Mouse (Mus musculus) heart, postnatal 25 days (tissue): ENCODE measurements around the gene Fam168b. TPM values are rescaled to one million over a fixed set of nuclear protein-coding genes. Genes with fewer than 3 reads are reported as not detected.

Experiments used
- DNase-seq: peaks from one replicate; pipeline ENCODE4 v3.0.0; 2022; ENCODE audit warnings: low spot score
- intact Hi-C: fragments of 180-260 bp; cut with DNase I; formaldehyde crosslinking; loops from one replicate; pipeline ENCODE4 v1.15.1; 2025
- total RNA-seq, 2 experiments: library from RNA; stranded (reverse); gene quantifications; 2 replicates each; pipeline ENCODE4 v1.2.3; 2021

Gene Fam168b
- total RNA-seq, 2 experiments from 2014 or later, result 43.0 to 45.3 TPM

DNA sequence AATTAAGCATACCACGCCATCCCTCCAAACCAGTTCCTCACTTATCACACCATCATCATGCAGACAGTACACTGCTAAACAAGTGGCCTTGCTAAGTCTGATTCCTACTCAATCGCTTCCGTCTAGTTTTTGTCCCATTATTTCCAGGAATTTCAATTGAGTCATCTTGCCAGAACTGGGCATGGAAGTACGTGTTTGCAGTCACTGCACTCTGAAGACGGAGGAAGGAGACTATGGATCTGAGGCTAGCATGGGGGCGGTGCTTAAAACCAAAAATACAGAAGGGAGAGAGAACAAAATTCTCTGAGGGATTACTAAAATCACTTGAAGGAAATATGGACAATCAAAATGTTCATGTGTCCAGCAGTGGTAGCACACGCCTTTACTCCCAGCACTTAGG lies 20.1 kb downstream of the Fam168b start:
- intact Hi-C loops, result loop anchor here (5.0 kb wide), 1 partner anchor 45 kb away; no protein-coding TSS in a partner anchor
- DNase-seq, result no peak

DNA sequence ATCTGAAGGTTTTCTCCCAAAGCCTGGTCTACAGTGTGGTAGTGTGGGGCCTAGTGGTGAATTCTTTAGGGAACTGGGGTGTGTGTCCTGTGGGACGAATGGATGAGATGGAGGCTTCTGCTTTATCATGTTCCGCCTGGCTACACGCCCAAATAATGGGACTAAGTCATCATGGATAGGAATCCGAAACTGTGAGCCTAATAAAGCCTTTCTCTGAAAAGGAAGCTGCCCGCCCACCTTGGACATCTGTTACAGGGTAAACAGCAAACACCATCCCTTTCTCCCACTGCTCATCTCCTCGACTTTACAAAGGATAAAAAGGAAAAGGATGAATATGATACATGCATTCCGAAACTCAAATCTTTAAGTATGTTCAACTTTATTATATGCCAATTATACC lies 20.9 kb downstream of the Fam168b start:
- DNase-seq, result no peak
- intact Hi-C loops, result loop anchor here (5.0 kb wide), 1 partner anchor 45 kb away; no protein-coding TSS in a partner anchor

DNA sequence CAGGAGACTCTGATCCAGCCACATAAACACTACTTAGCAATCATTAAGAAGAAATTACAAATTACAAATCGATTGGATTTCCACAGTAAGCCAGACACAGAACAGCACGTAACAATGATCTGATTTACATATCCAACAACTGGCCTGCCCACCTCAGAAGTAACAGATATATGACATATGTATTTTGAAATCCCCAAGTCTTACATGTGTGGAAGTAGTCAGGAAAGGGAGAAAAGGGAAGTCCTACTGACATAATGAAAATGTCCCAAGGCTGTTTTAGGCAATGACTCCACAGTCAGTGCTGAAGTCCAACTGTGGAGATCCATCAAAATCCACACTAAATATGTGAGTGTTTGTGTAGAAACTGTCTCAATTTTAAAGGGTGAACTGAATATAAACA lies 21.5 kb downstream of the Fam168b start:
- intact Hi-C loops, result loop anchor here (5.0 kb wide), 1 partner anchor 46 kb away; no protein-coding TSS in a partner anchor
- DNase-seq, result no peak

- no peak for DNase-seq
- intact Hi-C loops, result no loop called here
Measured at GRCm38 (mm10) chr1:34819225-34819910, 23.5 kb downstream of the Fam168b start.

- no peak for DNase-seq
- intact Hi-C loops, result no loop called here
Measured at GRCm38 (mm10) chr1:34815843-34816242, 27.0 kb downstream of the Fam168b start.

DNA sequence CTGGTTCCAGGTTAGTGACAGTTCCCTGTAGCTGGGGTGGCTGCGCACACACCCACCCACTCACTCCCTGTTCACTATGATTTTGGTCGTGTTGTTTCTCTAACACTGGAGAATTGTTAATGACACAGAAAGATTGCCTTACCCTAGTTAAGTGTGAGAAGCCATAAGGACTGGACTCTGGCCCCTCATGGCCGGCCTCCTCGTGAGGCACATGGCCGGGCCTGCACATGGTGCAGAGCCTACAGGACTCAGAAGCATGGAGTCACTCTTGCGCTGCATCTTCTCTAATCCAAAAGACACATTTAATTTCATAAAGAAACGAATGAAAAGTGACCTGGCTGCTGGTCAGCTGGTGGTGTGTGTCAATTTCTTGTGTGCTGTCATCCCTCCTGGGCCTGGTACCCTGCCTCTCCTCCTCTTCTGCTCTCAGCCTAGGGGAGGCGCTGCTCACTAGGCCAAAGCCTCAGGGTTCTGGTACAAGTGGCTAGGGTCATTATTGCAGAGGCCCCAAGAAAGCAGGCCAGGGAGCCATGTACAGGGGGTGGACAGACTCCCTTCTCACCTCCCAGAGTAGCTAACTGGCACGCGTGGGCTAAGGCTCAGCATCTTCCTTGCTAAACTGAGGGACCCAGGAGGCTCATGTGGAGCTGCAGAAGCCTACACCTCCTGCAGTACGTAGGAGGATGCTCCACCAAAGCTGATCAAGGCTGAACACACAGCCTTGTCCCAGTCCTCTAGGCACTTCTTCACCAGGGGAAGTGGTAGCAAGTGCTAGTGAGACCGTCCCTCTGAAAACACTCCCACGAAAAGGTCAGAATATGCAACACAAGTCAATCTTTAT lies 30.2 kb downstream of the Fam168b start:
- DNase-seq, result no peak
- intact Hi-C loops, result no loop called here

- intact Hi-C loops, result no loop called here
- DNase-seq, result no peak
Measured at GRCm38 (mm10) chr1:34811581-34811980, 31.3 kb downstream of the Fam168b start.

- DNase-seq, result no peak
- intact Hi-C loops, result no loop called here
Measured at GRCm38 (mm10) chr1:34811035-34811434, 31.8 kb downstream of the Fam168b start.

GRCm38 (mm10) chr1:34810293-34810692 lies 32.6 kb downstream of the Fam168b start:
- intact Hi-C loops, result no loop called here

GRCm38 (mm10) chr1:34808445-34808844 lies 34.4 kb downstream of the Fam168b start:
- no peak for DNase-seq
- intact Hi-C loops, result no loop called here

More at GRCm38 (mm10) chr1:34810293-34810692, 32.6 kb downstream of the Fam168b start:
- no peak for DNase-seq

- DNase-seq, result no peak
- intact Hi-C loops, result no loop called here
Measured at GRCm38 (mm10) chr1:34805931-34806520, 36.8 kb downstream of the Fam168b start.

GRCm38 (mm10) chr1:34804863-34805262 lies 38.0 kb downstream of the Fam168b start:
- no peak for DNase-seq
- intact Hi-C loops, result loop anchor here (5.0 kb wide), 1 partner anchor 62 kb away; no protein-coding TSS in a partner anchor

DNA sequence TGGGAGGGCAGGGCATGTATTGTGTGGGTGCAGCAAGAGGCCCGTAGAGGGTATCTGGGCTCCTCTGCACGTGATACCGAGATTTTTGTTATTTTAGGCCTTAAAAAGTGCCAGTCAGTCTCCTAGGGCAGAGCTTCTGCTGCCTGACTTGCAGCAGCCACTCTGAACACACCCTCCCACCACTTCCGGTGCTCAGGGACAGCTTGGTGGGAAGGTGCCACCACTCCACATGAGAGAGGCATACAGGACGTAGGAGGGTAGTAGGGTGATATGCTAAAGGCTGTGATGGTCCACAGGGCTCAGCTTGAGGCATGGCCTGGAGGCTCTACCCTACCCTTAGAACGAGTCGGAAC lies 40.6 kb downstream of the Fam168b start:
- no peak for DNase-seq
- intact Hi-C loops, result loop anchor here (5.0 kb wide), 1 partner anchor 65 kb away; no protein-coding TSS in a partner anchor

DNA sequence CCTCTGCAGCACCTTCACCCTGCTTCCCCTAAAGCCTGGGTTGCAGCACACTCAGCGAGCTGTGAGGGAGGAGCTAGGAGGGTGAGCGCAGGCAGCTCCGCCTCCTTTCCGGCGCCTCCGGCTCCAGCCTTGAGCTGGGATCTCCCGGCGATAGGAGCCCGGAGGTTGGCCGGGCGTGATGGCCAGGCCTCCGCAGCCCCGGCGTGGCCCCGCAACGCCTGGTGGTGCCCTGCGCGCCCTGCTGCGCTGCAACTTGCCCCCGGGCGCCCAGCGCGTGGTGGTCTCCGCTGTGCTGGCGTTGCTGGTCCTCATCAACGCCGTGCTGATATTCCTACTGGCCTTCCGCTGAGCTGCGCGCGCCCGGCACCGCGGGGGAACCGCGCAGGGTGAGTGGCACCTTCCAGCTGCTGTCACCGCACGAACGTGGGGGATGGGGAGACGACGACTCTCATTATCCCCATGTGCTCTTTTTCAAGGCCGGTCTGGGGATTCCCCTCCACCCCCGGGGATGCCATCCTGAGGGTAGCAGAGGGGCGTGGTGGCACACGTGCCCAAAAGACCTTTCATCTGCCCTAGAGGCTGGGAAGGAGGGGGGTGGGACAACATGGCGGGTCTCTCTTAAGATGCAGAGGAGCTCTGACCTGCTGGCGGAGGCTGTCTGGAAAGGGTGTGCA lies 41.1 kb downstream of the Fam168b start:
- DNase-seq, result peak; percentile 25
- intact Hi-C loops, result loop anchor here (5.0 kb wide), 1 partner anchor 66 kb away; no protein-coding TSS in a partner anchor

GRCm38 (mm10) chr1:34799140-34799539 lies 43.7 kb downstream of the Fam168b start:
- DNase-seq, result no peak
- intact Hi-C loops, result no loop called here

DNA sequence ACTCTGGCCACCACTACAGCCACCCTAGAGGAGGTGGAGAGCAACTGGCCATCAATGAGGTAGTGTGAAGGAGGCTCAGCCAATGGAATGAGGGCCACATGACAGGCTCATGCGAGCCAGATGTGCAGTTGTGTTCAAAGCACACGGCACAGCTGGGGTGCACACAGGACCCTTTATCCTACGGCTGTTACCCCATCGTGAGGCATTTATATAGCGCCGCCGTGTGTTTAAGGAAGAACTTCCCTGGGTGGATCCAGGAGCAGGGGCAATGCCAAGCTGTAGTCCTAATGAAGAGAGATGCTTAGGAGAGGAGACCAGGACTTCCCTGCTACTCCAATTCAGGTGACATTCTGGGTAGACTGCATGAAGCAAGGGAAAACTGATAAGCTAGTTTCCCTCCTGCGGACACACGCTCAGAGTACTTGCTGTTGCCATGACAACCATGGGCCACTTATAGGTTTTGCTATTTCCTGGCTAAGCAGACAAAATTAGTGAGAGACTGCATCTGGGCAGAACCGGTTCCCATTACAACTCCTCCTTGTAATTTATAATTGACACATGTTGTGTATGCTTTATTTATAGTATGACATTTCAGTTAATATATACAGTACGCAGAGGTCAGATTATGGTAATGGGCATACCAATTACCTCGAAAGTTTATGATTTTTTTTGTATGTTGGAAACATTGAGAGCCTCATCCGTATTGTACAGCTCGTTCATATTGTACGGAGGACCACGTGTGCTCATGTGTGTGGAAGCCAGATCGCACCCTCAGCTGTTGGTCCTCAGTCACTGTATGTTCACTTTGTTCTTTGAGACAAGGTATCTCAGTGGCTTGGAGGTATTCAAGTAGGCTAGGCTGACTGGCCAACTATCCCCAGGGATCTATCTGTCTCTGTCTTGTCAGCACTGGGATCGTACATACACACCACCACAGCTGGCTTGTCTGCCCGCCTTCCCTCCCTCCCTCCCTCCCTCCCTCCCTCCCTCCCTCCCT lies 49.3 kb downstream of the Fam168b start:
- intact Hi-C loops, result no loop called here
- no peak for DNase-seq

DNA sequence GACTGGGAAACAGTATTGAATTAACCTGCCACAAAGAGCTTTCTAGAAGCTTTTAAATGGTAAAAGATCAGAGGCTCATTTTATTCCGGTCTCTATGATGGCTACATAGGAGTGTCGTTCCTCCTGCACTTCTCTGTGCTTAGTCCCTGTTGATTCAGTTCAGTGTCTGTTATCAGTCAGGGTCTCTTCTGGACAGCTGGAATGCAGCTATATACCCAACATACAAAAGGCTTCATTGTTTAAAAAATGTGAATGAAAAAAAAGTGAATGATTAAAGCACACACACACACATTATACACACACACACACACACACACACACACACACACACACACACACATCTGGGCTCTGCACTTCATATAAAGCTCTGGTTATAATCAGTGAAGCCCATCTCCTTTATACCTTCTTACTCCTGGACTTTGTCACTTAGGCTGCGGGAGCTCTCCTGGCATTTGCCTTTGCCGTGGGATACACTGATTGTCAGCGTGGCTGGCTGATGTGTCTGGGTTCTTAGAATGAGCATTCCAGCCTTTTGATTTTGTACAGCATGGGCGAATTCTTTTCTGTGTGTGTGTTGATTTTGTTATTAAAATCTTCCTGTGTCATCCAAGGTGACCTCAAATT lies 59.2 kb downstream of the Fam168b start:
- intact Hi-C loops, result no loop called here
- DNase-seq, result no peak

DNA sequence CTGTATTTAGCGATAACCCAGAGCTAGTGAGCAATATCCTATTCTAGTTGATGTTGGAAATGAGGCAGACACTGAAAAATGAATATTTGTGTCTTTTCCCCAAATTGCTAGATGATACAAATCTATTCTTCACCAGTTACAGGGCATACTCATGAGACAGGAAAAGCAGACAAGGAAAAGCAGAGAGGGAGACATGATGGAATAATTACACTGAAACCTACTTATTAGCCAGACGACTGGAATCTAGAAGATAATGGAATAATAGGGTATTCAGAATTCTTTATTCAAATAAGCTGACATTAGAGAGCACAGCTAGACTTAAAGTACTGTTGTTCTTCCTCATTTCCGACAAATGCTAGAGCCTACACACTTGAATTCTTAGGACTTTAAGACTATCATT lies 67.0 kb downstream of the Fam168b start:
- DNase-seq, result no peak
- intact Hi-C loops, result no loop called here
